Mouse (Mus musculus) midbrain, embryonic 10.5 days (tissue): ENCODE data around the gene Sgsm2. TPM values are rescaled to one million over a fixed set of nuclear protein-coding genes. Genes with fewer than 3 reads are reported as not detected.

Experiments
- DNase-seq: peaks from one replicate; pipeline ENCODE4 v3.0.0-alpha.2; 2017; ENCODE audit warnings: low spot score
- H3K27ac ChIP-seq: fragments of 300-500 bp; sonication (generic); replicated peaks from 2 replicates; pipeline ENCODE4 v1.5.1; 2016; ENCODE audit warnings: mild to moderate bottlenecking
- H3K27me3 ChIP-seq: fragments of 300-500 bp; sonication (generic); 2 replicates; pipeline ENCODE4 v1.6.1; 2016; ENCODE audit warnings: low read depth, mild to moderate bottlenecking; ENCODE audit not compliant: poor library complexity, severe bottlenecking
- H3K36me3 ChIP-seq: fragments of 300-500 bp; sonication (generic); 2 replicates; pipeline ENCODE4 v1.6.1; 2016; ENCODE audit warnings: mild to moderate bottlenecking, moderate library complexity
- H3K4me1 ChIP-seq: fragments of 300-500 bp; sonication (generic); 2 replicates; pipeline ENCODE4 v1.6.1; 2016
- H3K4me3 ChIP-seq: fragments of 300-500 bp; sonication (generic); 2 replicates; pipeline ENCODE4 v1.5.1; 2016; ENCODE audit warnings: mild to moderate bottlenecking, moderate library complexity
- H3K9me3 ChIP-seq: fragments of 300-500 bp; sonication (generic); replicated peaks from 2 replicates; pipeline ENCODE4 v1.6.1; 2016; ENCODE audit warnings: mild to moderate bottlenecking
- WGBS: fragments of 180-500 bp; shearing (Covaris S2); methylation state at CpG from one replicate; pipeline ENCODE4 v1.1.7; 2016; 5-methylcytosine and 5-hydroxymethylcytosine counted together
- polyA plus RNA-seq: library from polyadenylated mRNA; unstranded; fragments of >200 nt; fragmentation: Nextera tagmentation; extraction: Ambion mirVana; gene quantifications from 2 replicates; pipeline ENCODE4 v1.2.1, GENCODE M21; 2016

The Sgsm2 gene
- 7.6 and 9.5 TPM in 2 replicates for polyA plus RNA-seq

- WGBS: 0% methylated on average over 74 of the region's 74 CpGs
- H3K27ac ChIP-seq: peak within 1 kb of the TSS; percentile 91
- H3K4me3 ChIP-seq: peak within 1 kb of the TSS; percentile 85
- no peaks in the 10 kb centered on the region for H3K9me3 ChIP-seq
- peaks cover 31% of the 10 kb centered on the region for H3K36me3 ChIP-seq
- no peaks in the 10 kb centered on the region for H3K27me3 ChIP-seq
- DNase-seq: peak; percentile 89
- peaks cover 31% of the 10 kb centered on the region for H3K4me1 ChIP-seq
These were observed at the start of gene Sgsm2 for GRCm38 (mm10) chr11:74896901-74897677. Gene Sgsm2 (minus strand): TSS chr11:74897060.

DNA sequence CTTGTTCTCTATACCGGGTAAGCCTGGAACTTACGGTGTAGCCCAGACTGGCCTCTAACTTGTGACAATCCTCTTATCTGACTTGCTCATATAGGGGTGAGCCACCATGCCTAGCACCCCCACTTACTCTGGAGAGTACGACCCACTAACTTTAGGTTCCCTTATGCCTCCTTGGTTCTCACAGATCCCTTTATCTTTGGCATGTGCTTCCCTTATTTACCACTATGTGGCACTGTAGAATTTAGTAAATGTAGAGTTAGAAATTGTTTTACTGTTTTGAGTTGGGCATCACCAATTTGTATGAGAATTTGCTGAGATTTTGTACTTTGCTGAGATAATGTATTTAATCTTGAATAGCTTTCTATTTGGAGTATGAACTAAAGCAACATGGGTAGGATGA is 49.5 kb upstream of the Sgsm2 start:
- peaks cover 78% of the 10 kb centered on the region for H3K36me3 ChIP-seq
- no peak for DNase-seq
- WGBS: 89% methylated on average over 3 of the region's 3 CpGs

GRCm38 (mm10) chr11:74930391-74930790 is 33.5 kb upstream of the Sgsm2 start:
- Histone ChIP-seq H3K4me1 (peaks cover 11% of the 10 kb centered on the region), H3K36me3 (peaks cover 65% of the 10 kb centered on the region), H3K27ac (no peak overlapping the region), H3K9me3 (no peaks in the 10 kb centered on the region), H3K27me3 (no peaks in the 10 kb centered on the region), H3K4me3 (no peak overlapping the region)
- DNase-seq: no peak
- WGBS: 94% methylated on average over 7 of the region's 7 CpGs

More for the DNA sequence above, 49.5 kb upstream of the Sgsm2 start:
- H3K27me3 ChIP-seq: no peaks in the 10 kb centered on the region
- H3K9me3 ChIP-seq: no peaks in the 10 kb centered on the region
- no peak overlapping the region for H3K4me3 ChIP-seq
- no peaks in the 10 kb centered on the region for H3K4me1 ChIP-seq
- no peak overlapping the region for H3K27ac ChIP-seq

- Histone ChIP-seq H3K27ac (no peak overlapping the region), H3K27me3 (no peaks in the 10 kb centered on the region), H3K4me1 (peaks cover 18% of the 10 kb centered on the region), H3K36me3 (peaks cover 52% of the 10 kb centered on the region), H3K9me3 (no peaks in the 10 kb centered on the region), H3K4me3 (no peak overlapping the region)
- no peak for DNase-seq
- 95% methylated on average over 4 of the region's 4 CpGs for WGBS
These were observed 32.3 kb upstream of the Sgsm2 start for GRCm38 (mm10) chr11:74929111-74929510.

- Histone ChIP-seq H3K27me3 (no peaks in the 10 kb centered on the region), H3K27ac (no peak overlapping the region), H3K4me3 (peak overlapping the region; percentile 97; the same call in 1 of the 2 replicates), H3K9me3 (no peaks in the 10 kb centered on the region), H3K36me3 (peaks cover 34% of the 10 kb centered on the region), H3K4me1 (peaks cover 18% of the 10 kb centered on the region)
- DNase-seq: no peak
- WGBS: 95% methylated on average over 2 of the region's 2 CpGs
These were observed 30.4 kb upstream of the Sgsm2 start for GRCm38 (mm10) chr11:74927236-74927725.

- Histone ChIP-seq H3K27ac (peak overlapping the region; percentile 97), H3K36me3 (peaks cover 26% of the 10 kb centered on the region), H3K27me3 (no peaks in the 10 kb centered on the region), H3K4me3 (peak overlapping the region; percentile 97), H3K4me1 (peaks cover 18% of the 10 kb centered on the region), H3K9me3 (no peaks in the 10 kb centered on the region)
- 10% methylated on average over 11 of the region's 11 CpGs for WGBS
- DNase-seq: no peak
These were observed 29.6 kb upstream of the Sgsm2 start for GRCm38 (mm10) chr11:74926388-74927005.

DNA sequence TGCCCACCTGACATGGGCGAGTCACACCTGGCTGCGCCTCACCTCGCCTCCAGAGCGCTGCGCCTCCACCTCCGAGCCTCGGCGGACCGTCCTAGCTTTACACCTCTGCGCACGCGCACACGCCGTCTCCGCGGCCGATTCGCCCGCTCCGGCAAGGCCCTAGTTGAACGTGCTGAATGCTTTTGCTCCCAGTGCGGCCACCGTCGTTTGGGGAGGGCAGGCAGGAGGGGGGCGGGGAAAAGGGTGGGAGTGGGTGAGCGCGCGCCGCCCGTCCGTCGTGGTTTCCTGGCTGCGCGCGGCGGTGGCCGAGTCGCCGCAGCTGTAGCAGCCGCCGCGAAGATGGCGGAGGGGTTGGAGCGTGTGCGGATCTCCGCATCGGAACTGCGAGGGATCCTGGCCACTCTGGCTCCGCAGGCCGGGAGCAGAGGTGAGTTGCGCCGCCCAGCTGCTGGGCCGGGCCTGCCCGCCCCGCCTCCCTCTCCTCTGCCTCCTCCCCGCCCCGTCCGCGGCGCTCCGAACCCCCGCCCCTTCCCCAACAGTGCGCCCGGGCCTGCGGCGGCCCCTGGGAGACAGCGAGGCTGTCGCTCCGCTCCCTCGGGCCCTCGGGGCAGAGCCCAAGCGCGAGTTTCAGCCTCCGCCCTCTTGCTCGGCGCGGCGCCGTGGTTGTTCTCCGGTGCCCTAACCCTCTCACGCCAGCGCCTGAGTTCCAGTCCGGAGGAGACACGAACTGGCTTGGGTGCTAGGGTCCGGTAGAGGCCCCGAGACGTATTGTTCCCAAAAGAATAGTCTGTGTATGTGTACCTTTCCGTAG is 28.9 kb upstream of the Sgsm2 start, which contains the start of the genes Smg6 and Srr:
Gene Smg6 (plus strand): TSS at position 247 of the 811 bp plus-strand sequence.
Gene Srr (minus strand): TSS at position 372 of the 811 bp plus-strand sequence.
- Histone ChIP-seq H3K36me3 (peaks cover 19% of the 10 kb centered on the region), H3K4me1 (peaks cover 18% of the 10 kb centered on the region), H3K4me3 (peak within 1 kb of the TSS; percentile 97), H3K9me3 (no peaks in the 10 kb centered on the region), H3K27me3 (no peaks in the 10 kb centered on the region), H3K27ac (peak within 1 kb of the TSS; percentile 97)
- DNase-seq: peak; percentile 98
- under 1% methylated on average over 84 of the region's 88 CpGs for WGBS

- H3K27ac ChIP-seq: no peak overlapping the region
- H3K36me3 ChIP-seq: peaks cover 7% of the 10 kb centered on the region
- 0 out of 2 replicates have a peak overlapping the region, but pooled peaks have one; percentile 97 for H3K4me3 ChIP-seq
- WGBS: 56% methylated on average over 4 of the region's 4 CpGs
- no peaks in the 10 kb centered on the region for H3K27me3 ChIP-seq
- no peaks in the 10 kb centered on the region for H3K9me3 ChIP-seq
- H3K4me1 ChIP-seq: peaks cover 18% of the 10 kb centered on the region
- peak; percentile 20 for DNase-seq
These were observed 27.3 kb upstream of the Sgsm2 start for GRCm38 (mm10) chr11:74924149-74924548.

DNA sequence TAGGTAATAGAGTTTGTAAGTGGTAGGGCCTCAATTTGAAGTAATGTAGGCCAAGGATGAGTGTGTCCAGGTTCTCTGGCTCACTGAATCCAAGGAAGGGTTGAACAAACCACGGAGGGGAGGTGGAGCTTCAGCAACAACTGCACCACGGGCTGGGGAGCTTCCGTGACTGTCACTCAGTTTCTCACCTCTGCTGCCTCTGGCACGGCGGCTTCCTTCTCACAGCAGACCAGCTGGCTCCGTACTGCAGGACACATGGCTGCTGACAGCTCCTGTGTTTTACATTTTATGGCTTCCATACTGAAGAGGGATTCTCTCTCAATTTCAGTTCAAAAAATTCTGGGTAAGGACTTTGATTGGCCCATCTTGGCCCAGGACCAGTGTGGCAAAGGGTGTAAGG is 22.4 kb upstream of the Sgsm2 start:
- H3K4me1 ChIP-seq: no peaks in the 10 kb centered on the region
- peaks cover 28% of the 10 kb centered on the region for H3K36me3 ChIP-seq
- no peak for DNase-seq
- no peak overlapping the region for H3K27ac ChIP-seq
- 88% methylated on average over 6 of the region's 6 CpGs for WGBS
- no peak overlapping the region for H3K4me3 ChIP-seq
- H3K9me3 ChIP-seq: no peaks in the 10 kb centered on the region
- H3K27me3 ChIP-seq: no peaks in the 10 kb centered on the region

- WGBS: 91% methylated on average over 3 of the region's 3 CpGs
These were observed 15.6 kb upstream of the Sgsm2 start for GRCm38 (mm10) chr11:74912492-74912891.

DNA sequence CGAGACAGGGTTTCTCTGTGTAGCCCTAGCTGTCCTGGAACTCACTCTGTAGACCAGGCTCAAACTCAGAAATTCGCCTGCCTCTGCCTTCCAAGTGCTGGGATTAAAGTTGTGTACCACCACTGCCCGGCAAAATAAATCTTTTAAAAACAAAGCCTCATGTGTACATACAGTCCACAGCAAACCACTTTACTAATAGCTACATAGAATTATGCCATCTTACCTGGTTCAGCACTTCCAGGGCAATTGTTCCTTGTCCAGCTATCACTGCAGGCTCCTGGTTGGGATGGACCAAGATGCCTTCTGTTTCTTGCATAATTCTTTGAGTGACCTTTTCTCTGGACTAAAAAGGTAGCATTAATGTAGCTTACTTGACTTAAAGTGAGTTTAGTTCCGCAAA is 13.1 kb upstream of the Sgsm2 start:
- Histone ChIP-seq H3K36me3 (peaks cover 57% of the 10 kb centered on the region), H3K4me1 (no peaks in the 10 kb centered on the region), H3K27ac (no peak overlapping the region), H3K4me3 (no peak overlapping the region), H3K27me3 (no peaks in the 10 kb centered on the region), H3K9me3 (no peaks in the 10 kb centered on the region)
- WGBS: 93% methylated on average over 4 of the region's 4 CpGs
- no peak for DNase-seq

More at GRCm38 (mm10) chr11:74912492-74912891, 15.6 kb upstream of the Sgsm2 start:
- Histone ChIP-seq H3K27ac (no peak overlapping the region), H3K9me3 (no peaks in the 10 kb centered on the region), H3K27me3 (no peaks in the 10 kb centered on the region), H3K4me3 (no peak overlapping the region), H3K4me1 (no peaks in the 10 kb centered on the region), H3K36me3 (peaks cover 39% of the 10 kb centered on the region)
- no peak for DNase-seq
